Mouse (Mus musculus) spleen, adult 2 months (tissue): ENCODE results near the gene Zfp992.
"Not testable (repeated sequence)": the region's sequence is repeated elsewhere in the genome, so short reads cannot be mapped to it uniquely, and the experiment has no call there.

Source experiments
- CTCF ChIP-seq: fragments of 200-500 bp; IDR thresholded peaks from 2 replicates; pipeline ENCODE4 v1.5.1; 2011; ENCODE audit warnings: mild to moderate bottlenecking, inconsistent platforms; ENCODE audit not compliant: insufficient read depth, insufficient read length, insufficient replicate concordance; ENCODE audit errors: extremely low read depth
- POLR2A ChIP-seq: fragments of 200-500 bp; IDR thresholded peaks from 2 replicates; pipeline ENCODE4 v1.6.1; 2011; ENCODE audit warnings: low read depth, low read length, inconsistent platforms

GRCm38 (mm10) chr4:146486753-146487152 is 37.9 kb downstream of the Zfp992 start:
- not testable (repeated sequence) for TF ChIP-seq CTCF, POLR2A
